Mouse (Mus musculus) MEL (cell line): ENCODE measurements at regions not wholly inside any gene's neighbourhood (a gene's known extent, or its start where the extent isn't known, plus 50 kb on each side); places are given as distances from the start of the nearest gene placed in this dataset.

Experiments used
- BHLHE40 ChIP-seq: IDR thresholded peaks from 2 replicates; pipeline ENCODE4 v1.6.1; 2012; ENCODE audit warnings: low read depth, mild to moderate bottlenecking, inconsistent platforms, low read length, improper control_type of control experiment, borderline replicate concordance
- CTCF ChIP-seq, 3 experiments: IDR thresholded peaks in 2 of 3; conservative IDR thresholded peaks in 1 of 3; 2 replicates each; pipeline ENCODE4 v1.5.1; 2011 to 2012; ENCODE audit warnings: low read length in 3 of 3, low read depth in 2 of 3, mild to moderate bottlenecking in 2 of 3, improper control_type of control experiment in 1 of 3, inconsistent platforms in 1 of 3, mixed read lengths in 1 of 3, moderate library complexity in 1 of 3; ENCODE audit not compliant: control insufficient read depth in 1 of 3, insufficient read depth in 1 of 3, poor library complexity in 1 of 3, severe bottlenecking in 1 of 3
- GATA1 ChIP-seq: IDR thresholded peaks from 2 replicates; pipeline ENCODE4 v1.6.1; 2011; ENCODE audit warnings: low read depth, low read length, improper control_type of control experiment
- HCFC1 ChIP-seq: IDR thresholded peaks from 2 replicates; pipeline ENCODE4 v1.6.1; 2012; ENCODE audit warnings: low read depth, mild to moderate bottlenecking, inconsistent platforms, low read length, improper control_type of control experiment, moderate library complexity
- MAX ChIP-seq: IDR thresholded peaks from 2 replicates; pipeline ENCODE4 v1.6.1; 2011; ENCODE audit warnings: low read length, improper control_type of control experiment
- TAL1 ChIP-seq: IDR thresholded peaks from 2 replicates; pipeline ENCODE4 v1.6.1; 2012; ENCODE audit warnings: mild to moderate bottlenecking, inconsistent platforms, low read length, moderate library complexity, mixed read lengths

DNA sequence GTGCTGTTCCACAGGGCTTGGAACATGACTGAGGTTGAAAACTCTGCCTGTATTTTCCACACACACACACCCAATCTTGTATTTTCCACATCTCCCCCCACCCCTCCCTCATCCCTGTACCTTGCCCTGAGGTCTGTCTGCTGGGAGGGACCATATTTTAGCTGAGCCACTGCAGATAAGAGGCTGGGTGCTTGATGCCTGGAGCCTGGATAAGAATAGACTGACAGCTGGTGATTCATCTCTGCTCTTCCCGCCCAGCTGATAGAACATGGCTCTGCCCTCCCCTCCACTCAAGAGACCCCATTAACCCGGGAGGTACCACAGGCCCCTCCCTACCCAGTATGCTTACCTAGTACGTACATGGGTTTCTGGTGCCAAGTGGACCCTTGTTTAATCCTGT is 132.3 kb downstream of the Tbx5 start:
- TF ChIP-seq MAX (no peak), GATA1 (no peak), HCFC1 (no peak), BHLHE40 (no peak), TAL1 (no peak), CTCF (IDR thresholded peaks at IDR 0.05 in 2 of 3, conservative IDR thresholded peaks at IDR 0.05 in 1 of 3; ENCODE audit: control insufficient read depth in 1 of 3, insufficient read depth in 1 of 3, low read depth in 2 of 3, low read length in 3 of 3, poor library complexity in 1 of 3, severe bottlenecking in 1 of 3) (no peak)
